Mouse (Mus musculus): ENCODE measurements at regions not wholly inside any gene's neighbourhood (a gene's known extent, or its start where the extent isn't known, plus 50 kb on each side); places are given as distances from the start of the nearest gene placed in this dataset.

GRCm38 (mm10) chr15:50942429-50942828 lies 2942.3 kb upstream of the Gm7489 start:
- no peak for ATAC-seq

GRCm38 (mm10) chr15:50944976-50945375 lies 2939.7 kb upstream of the Gm7489 start:
- no peak for ATAC-seq

- no peak for ATAC-seq
Measured at GRCm38 (mm10) chr15:50959109-50959508, 2925.6 kb upstream of the Gm7489 start.

GRCm38 (mm10) chr15:50963606-50964005 lies 2921.1 kb upstream of the Gm7489 start:
- ATAC-seq: no peak

- ATAC-seq: no peak
Measured at GRCm38 (mm10) chr15:50964236-50964635, 2920.5 kb upstream of the Gm7489 start.

GRCm38 (mm10) chr15:50967176-50967575 lies 2917.5 kb upstream of the Gm7489 start:
- ATAC-seq: no peak

- ATAC-seq: no peak
Measured at GRCm38 (mm10) chr15:50970637-50971036, 2914.1 kb upstream of the Gm7489 start.

GRCm38 (mm10) chr15:50972593-50972992 lies 2912.1 kb upstream of the Gm7489 start:
- no peak for ATAC-seq

GRCm38 (mm10) chr15:50974002-50974754 lies 2910.5 kb upstream of the Gm7489 start:
- no peak for ATAC-seq

- no peak for ATAC-seq
Measured at GRCm38 (mm10) chr15:50989457-50989856, 2895.2 kb upstream of the Gm7489 start.

- ATAC-seq: no peak
Measured at GRCm38 (mm10) chr15:50991667-50992066, 2893.0 kb upstream of the Gm7489 start.

- no peak for ATAC-seq
Measured at GRCm38 (mm10) chr15:50992246-50992645, 2892.5 kb upstream of the Gm7489 start.

- ATAC-seq: no peak
Measured at GRCm38 (mm10) chr15:50993121-50993520, 2891.6 kb upstream of the Gm7489 start.

GRCm38 (mm10) chr15:50995688-50996087 lies 2889.0 kb upstream of the Gm7489 start:
- ATAC-seq: no peak

GRCm38 (mm10) chr15:50996296-50996695 lies 2888.4 kb upstream of the Gm7489 start:
- no peak for ATAC-seq

- no peak for ATAC-seq
Measured at GRCm38 (mm10) chr15:50997209-50997763, 2887.4 kb upstream of the Gm7489 start.

GRCm38 (mm10) chr15:51038968-51039367 lies 2845.7 kb upstream of the Gm7489 start:
- ATAC-seq: no peak

- no peak for ATAC-seq
Measured at GRCm38 (mm10) chr15:51070538-51070937, 2814.2 kb upstream of the Gm7489 start.

GRCm38 (mm10) chr15:51071132-51071656 lies 2813.5 kb upstream of the Gm7489 start:
- no peak for ATAC-seq

- ATAC-seq: no peak
Measured at GRCm38 (mm10) chr15:51073678-51074077, 2811.0 kb upstream of the Gm7489 start.

GRCm38 (mm10) chr15:51074196-51074595 lies 2810.5 kb upstream of the Gm7489 start:
- ATAC-seq: no peak

- ATAC-seq: no peak
Measured at GRCm38 (mm10) chr15:51083677-51084322, 2800.9 kb upstream of the Gm7489 start.

GRCm38 (mm10) chr15:51092936-51093335 lies 2791.8 kb upstream of the Gm7489 start:
- ATAC-seq: no peak

- no peak for ATAC-seq
Measured at GRCm38 (mm10) chr15:51103948-51104347, 2780.8 kb upstream of the Gm7489 start.

Measured in activated CD4-positive, CD25-positive, alpha-beta regulatory T cell, adult 4 months (primary cell).